ENCODE assay signal across 8 mouse cellular contexts in the genomic region with DNA sequence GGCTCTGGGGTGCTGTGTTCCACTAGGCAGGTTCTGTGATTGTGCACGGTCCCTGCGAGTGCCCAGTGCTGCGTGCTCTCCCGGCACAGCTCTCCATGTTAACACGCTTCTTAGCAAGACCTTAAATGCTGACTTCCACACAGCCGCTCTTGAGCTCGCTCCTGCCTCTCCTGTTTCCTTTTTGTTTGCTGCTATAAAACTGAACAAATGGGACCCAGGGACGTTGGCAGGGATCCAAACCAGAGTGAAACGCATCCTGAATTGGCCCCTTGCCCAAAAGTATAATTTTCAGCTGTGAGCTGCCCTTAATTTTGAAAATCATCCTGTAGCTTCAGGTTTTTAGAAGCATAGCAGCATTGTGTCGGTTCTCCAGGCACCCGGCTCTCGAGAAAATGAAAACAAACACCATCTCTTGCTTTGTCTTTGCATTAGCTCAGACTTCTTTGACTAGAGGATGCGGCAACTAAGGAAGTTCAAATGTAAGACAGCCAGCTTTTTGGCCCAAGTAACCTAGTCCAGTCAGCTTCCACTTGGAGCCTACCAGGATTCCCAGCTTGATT.
DNase-seq lines count a peak whose midpoint lies in the region; ATAC-seq lines count a peak whose summit lies in the region.

No protein-coding gene starts in this region.

- H3K9ac ChIP-seq in hindbrain, embryonic 11.5 days (ENCODE audit: low read depth, low read length), result no peak overlapping the region
- H3K9ac ChIP-seq in hindbrain, embryonic 13.5 days, result peak overlapping the region; percentile 59
- H3K9ac ChIP-seq in neural tube, embryonic 14.5 days (replicated peaks; ENCODE audit: low read depth, low read length), result peak overlapping the region; percentile 42

- DNase-seq in hindbrain, embryonic 11.5 days (ENCODE audit: low spot score), result peak; percentile 27
- DNase-seq in hindbrain, embryonic 10.5 days (ENCODE audit: low spot score), result no peak
- peak; percentile 38 for DNase-seq in cerebellum, adult 11-12 months
- peak; percentile 34 to 52 for DNase-seq in layer of hippocampus, postnatal 25 days (ENCODE audit: extremely low spot score in 1 of 2, low spot score in 1 of 2)

- no peaks in the 10 kb centered on the region for H3K9me3 ChIP-seq in hindbrain, embryonic 11.5 days (ENCODE audit: control insufficient read depth, low read length)
- H3K9me3 ChIP-seq in hindbrain, embryonic 10.5 days, result no peaks in the 10 kb centered on the region
- H3K9me3 ChIP-seq in hindbrain, embryonic 13.5 days, result no peaks in the 10 kb centered on the region
- H3K9me3 ChIP-seq in neural tube, embryonic 14.5 days (ENCODE audit: control insufficient read depth, low read length), result no peaks in the 10 kb centered on the region

- no peaks in the 10 kb centered on the region for H3K36me3 ChIP-seq in hindbrain, embryonic 11.5 days (ENCODE audit: control insufficient read depth, insufficient read depth, low read length)
- H3K36me3 ChIP-seq in hindbrain, embryonic 10.5 days, result no peaks in the 10 kb centered on the region
- H3K36me3 ChIP-seq in hindbrain, embryonic 13.5 days, result no peaks in the 10 kb centered on the region
- no peaks in the 10 kb centered on the region for H3K36me3 ChIP-seq in neural tube, embryonic 14.5 days (ENCODE audit: control insufficient read depth, insufficient read depth, low read length)

- H3K27me3 ChIP-seq in hindbrain, embryonic 11.5 days (ENCODE audit: control insufficient read depth, insufficient read depth, low read length), result no peaks in the 10 kb centered on the region
- H3K27me3 ChIP-seq in hindbrain, embryonic 10.5 days (ENCODE audit: insufficient read depth, poor library complexity, severe bottlenecking), result no peaks in the 10 kb centered on the region
- no peaks in the 10 kb centered on the region for H3K27me3 ChIP-seq in hindbrain, embryonic 13.5 days
- no peaks in the 10 kb centered on the region for H3K27me3 ChIP-seq in neural tube, embryonic 14.5 days (ENCODE audit: control insufficient read depth, insufficient read depth, low read length)

- H3K27ac ChIP-seq in hindbrain, embryonic 11.5 days (ENCODE audit: low read depth, low read length), result no peak overlapping the region
- H3K27ac ChIP-seq in hindbrain, embryonic 10.5 days, result no peak overlapping the region
- H3K27ac ChIP-seq in hindbrain, embryonic 13.5 days, result peak overlapping the region; percentile 89
- H3K27ac ChIP-seq in neural tube, embryonic 14.5 days (ENCODE audit: low read depth, low read length), result peak overlapping the region; percentile 85

- WGBS in hindbrain, embryonic 11.5 days, result 71% methylated on average over 13 of the region's 13 CpGs
- WGBS in hindbrain, embryonic 10.5 days, result 75% methylated on average over 13 of the region's 13 CpGs
- 28% methylated on average over 13 of the region's 13 CpGs for WGBS in hindbrain, embryonic 13.5 days
- 15% methylated on average over 13 of the region's 13 CpGs for WGBS in neural tube, embryonic 14.5 days

- no peaks in the 10 kb centered on the region for H3K4me1 ChIP-seq in hindbrain, embryonic 11.5 days (replicated peaks; ENCODE audit: control insufficient read depth, insufficient read depth, low read length)
- H3K4me1 ChIP-seq in hindbrain, embryonic 10.5 days (replicated peaks), result no peaks in the 10 kb centered on the region
- H3K4me1 ChIP-seq in hindbrain, embryonic 13.5 days (replicated peaks), result peaks cover 11% of the 10 kb centered on the region; the same call in 1 of the 2 replicates
- H3K4me1 ChIP-seq in neural tube, embryonic 14.5 days (ENCODE audit: control insufficient read depth, insufficient read depth, low read length), result no peaks in the 10 kb centered on the region

- no peak overlapping the region for H3K4me3 ChIP-seq in hindbrain, embryonic 11.5 days (ENCODE audit: low read depth, low read length)
- no peak overlapping the region for H3K4me3 ChIP-seq in hindbrain, embryonic 10.5 days
- peak overlapping the region; percentile 16; the same call in 1 of the 2 replicates for H3K4me3 ChIP-seq in hindbrain, embryonic 13.5 days
- peak overlapping the region; percentile 13; the same call in 1 of the 2 replicates for H3K4me3 ChIP-seq in neural tube, embryonic 14.5 days (ENCODE audit: low read depth, low read length)

- no peak for ATAC-seq in hindbrain, embryonic 11.5 days (ENCODE audit: low FRiP score)
- ATAC-seq in frontal cortex, adult (ENCODE audit: low TSS enrichment), result peak; percentile 97
- ATAC-seq in hindbrain, embryonic 13.5 days (ENCODE audit: low FRiP score), result peak; percentile 68; the same call in 1 of the 2 replicates
- peak; percentile 90 for ATAC-seq in neural tube, embryonic 14.5 days (ENCODE audit: low read depth)
- ATAC-seq in inflammation-experienced regulatory T-cells, adult 6 months, result no peak

- no peak overlapping the region for H3K4me2 ChIP-seq in hindbrain, embryonic 11.5 days (replicated peaks; ENCODE audit: low read depth, low read length)
- H3K4me2 ChIP-seq in hindbrain, embryonic 13.5 days, result peak overlapping the region; percentile 46
- peak overlapping the region; percentile 51 for H3K4me2 ChIP-seq in neural tube, embryonic 14.5 days (ENCODE audit: low read depth, low read length)

Comparison
In these comparisons a context has a peak if more than half of its experiments do, and no peak if none do; other contexts are left out.
1. ATAC-seq: peak in frontal cortex, adult (single experiment), hindbrain, embryonic 13.5 days (single experiment) and neural tube, embryonic 14.5 days (single experiment); none in hindbrain, embryonic 11.5 days (single experiment) and inflammation-experienced regulatory T-cells, adult 6 months (single experiment).
2. H3K27ac ChIP-seq: peak in hindbrain, embryonic 13.5 days (single experiment) and neural tube, embryonic 14.5 days (single experiment); none in hindbrain, embryonic 11.5 days (single experiment) and hindbrain, embryonic 10.5 days (single experiment).
3. H3K4me3 ChIP-seq: peak in hindbrain, embryonic 13.5 days (single experiment) and neural tube, embryonic 14.5 days (single experiment); none in hindbrain, embryonic 11.5 days (single experiment) and hindbrain, embryonic 10.5 days (single experiment).